Comparison of ENCODE assay signal across 11 mouse cellular contexts in genomic region chr7:142475641-142476040, GRCm38 (mm10). TPM values are rescaled to one million over a fixed set of nuclear protein-coding genes. Genes with fewer than 3 reads are reported as not detected.
DNase-seq lines count a peak whose midpoint lies in the region; ATAC-seq and TF ChIP-seq lines count a peak whose summit lies in the region.
"Had no signal": no experiment of that assay in that cellular context is flagged by ENCODE, and none has a peak within 500 bp of the region (broad histone marks: within the 10 kb centered on the region; RNA-seq: fewer than 3 reads in every experiment).

No protein-coding gene starts in this region.

- peak; percentile 45; the same call in 1 of the 2 replicates for TF ChIP-seq POLR2A in heart, adult 2 months (IDR thresholded peaks at IDR 0.05; ENCODE audit: insufficient read depth, low read depth, low read length)

- no peaks in the 10 kb centered on the region for H3K36me3 ChIP-seq in heart, adult 2 months (ENCODE audit: control insufficient read depth, insufficient read depth, low read length)
- no peaks in the 10 kb centered on the region for H3K36me3 ChIP-seq in lung, postnatal 0 days (ENCODE audit: insufficient read depth, low read length)
- no peaks in the 10 kb centered on the region for H3K36me3 ChIP-seq in heart, postnatal 0 days (replicated peaks; ENCODE audit: control insufficient read depth, insufficient read depth, low read length)
- no peaks in the 10 kb centered on the region for H3K36me3 ChIP-seq in stomach, embryonic 15.5 days

- intact Hi-C loops in heart, adult 2 months (cut with DNase I): loop anchor here (5.0 kb wide), 1 partner anchor 33 kb away; the partner anchor contains the start of gene Tnni2

- H3K27ac ChIP-seq in heart, adult 2 months: peak overlapping the region; percentile 80
- peak overlapping the region; percentile 63 for H3K27ac ChIP-seq in lung, postnatal 0 days (ENCODE audit: low read length)
- H3K27ac ChIP-seq in heart, postnatal 0 days (ENCODE audit: low read depth): peak overlapping the region; percentile 71
- peak overlapping the region; percentile 97 for H3K27ac ChIP-seq in stomach, embryonic 15.5 days

- no peaks in the 10 kb centered on the region for H3K27me3 ChIP-seq in heart, adult 2 months (ENCODE audit: control insufficient read depth, insufficient read depth, low read length)
- no peaks in the 10 kb centered on the region for H3K27me3 ChIP-seq in lung, postnatal 0 days (replicated peaks; ENCODE audit: insufficient read depth, low read length)
- no peaks in the 10 kb centered on the region for H3K27me3 ChIP-seq in heart, postnatal 0 days (ENCODE audit: control insufficient read depth, insufficient read depth, low read length)
- H3K27me3 ChIP-seq in stomach, embryonic 15.5 days (replicated peaks): no peaks in the 10 kb centered on the region

- no peaks in the 10 kb centered on the region for H3K79me2 ChIP-seq in heart, adult 2 months (replicated peaks; ENCODE audit: control insufficient read depth, insufficient read depth, low read length)

- H3K9me3 ChIP-seq in lung, postnatal 0 days (ENCODE audit: low read length): no peaks in the 10 kb centered on the region
- H3K9me3 ChIP-seq in heart, postnatal 0 days (replicated peaks; ENCODE audit: control insufficient read depth, low read length): no peaks in the 10 kb centered on the region
- H3K9me3 ChIP-seq in stomach, embryonic 15.5 days: no peaks in the 10 kb centered on the region

- 31% methylated on average over 7 of the region's 7 CpGs for WGBS in heart, adult 2 months
- 45% methylated on average over 7 of the region's 7 CpGs for WGBS in lung, postnatal 0 days
- 25% methylated on average over 7 of the region's 7 CpGs for WGBS in heart, postnatal 0 days
- WGBS in stomach, embryonic 15.5 days: 52% methylated on average over 7 of the region's 7 CpGs

- peak overlapping the region; percentile 51 for H3K9ac ChIP-seq in heart, adult 2 months (ENCODE audit: low read depth, low read length)
- H3K9ac ChIP-seq in lung, postnatal 0 days (replicated peaks; ENCODE audit: low read depth): peak overlapping the region; percentile 46
- H3K9ac ChIP-seq in heart, postnatal 0 days (replicated peaks; ENCODE audit: low read depth, low read length): peak overlapping the region; percentile 50
- H3K9ac ChIP-seq in stomach, embryonic 15.5 days: 0 out of 2 replicates have a peak overlapping the region, but pooled peaks have one; percentile 50

- no peak for TF ChIP-seq CTCF in heart, adult 2 months (IDR thresholded peaks at IDR 0.05)
- no peak for TF ChIP-seq CTCF in lung, postnatal 0 days (IDR thresholded peaks at IDR 0.05)
- TF ChIP-seq CTCF in heart, postnatal 0 days (IDR thresholded peaks at IDR 0.05; ENCODE audit: low read depth): no peak

- peak overlapping the region; percentile 43 for H3K4me2 ChIP-seq in lung, postnatal 0 days (replicated peaks; ENCODE audit: low read depth, low read length)
- peak overlapping the region; percentile 45 for H3K4me2 ChIP-seq in heart, postnatal 0 days (ENCODE audit: low read depth, low read length)
- H3K4me2 ChIP-seq in stomach, embryonic 15.5 days: peak overlapping the region; percentile 59

- TF ChIP-seq EP300 in heart, adult 2 months (IDR thresholded peaks at IDR 0.05; ENCODE audit: insufficient read depth, low read depth, low read length): no peak
- TF ChIP-seq EP300 in lung, postnatal 0 days (IDR thresholded peaks at IDR 0.05): no peak
- no peak for TF ChIP-seq EP300 in heart, postnatal 0 days (IDR thresholded peaks at IDR 0.05; ENCODE audit: low read depth)

- H3K4me1 ChIP-seq in heart, adult 2 months (ENCODE audit: control insufficient read depth, insufficient read depth, low read length): peaks cover 17% of the 10 kb centered on the region
- 0 out of 2 replicates have a peak, but pooled peaks cover 2% of the 10 kb centered on the region for H3K4me1 ChIP-seq in lung, postnatal 0 days (ENCODE audit: insufficient read depth, low read depth, low read length)
- peaks cover 35% of the 10 kb centered on the region for H3K4me1 ChIP-seq in heart, postnatal 0 days (ENCODE audit: control insufficient read depth, insufficient read depth)
- H3K4me1 ChIP-seq in stomach, embryonic 15.5 days: peaks cover 43% of the 10 kb centered on the region

- H3K4me3 ChIP-seq in heart, adult 2 months: peak overlapping the region; percentile 41
- H3K4me3 ChIP-seq in lung, postnatal 0 days (ENCODE audit: low read depth, low read length): peak overlapping the region; percentile 22
- H3K4me3 ChIP-seq in heart, postnatal 0 days (ENCODE audit: low read depth, low read length): peak overlapping the region; percentile 20
- peak overlapping the region; percentile 38 for H3K4me3 ChIP-seq in stomach, embryonic 15.5 days (replicated peaks)

- no peak for ATAC-seq in lung, postnatal 0 days
- ATAC-seq in heart, postnatal 0 days (ENCODE audit: insufficient read depth, low read depth): no peak
- ATAC-seq in stomach, embryonic 15.5 days (ENCODE audit: insufficient read depth, low FRiP score, low read depth): no peak

- peak; percentile 33 to 34 for DNase-seq in heart, adult 2 months
- no peak for DNase-seq in heart, adult 9 months (ENCODE audit: low spot score in 2 of 2)
- no peak for DNase-seq in lung, postnatal 0 days (ENCODE audit: low spot score)
- DNase-seq in lung, adult 18-20 months: no peak
- no peak for DNase-seq in heart, postnatal 0 days (ENCODE audit: low spot score)
- no peak for DNase-seq in layer of hippocampus, postnatal 10 days (ENCODE audit: low spot score in 2 of 2)
- no peak for DNase-seq in embryo, embryonic 10.5 days (ENCODE audit: low spot score)
- DNase-seq: adrenal gland, postnatal 14 days; cerebellum, adult 18-20 months; layer of hippocampus, adult 9-11 months had no signal

RNA-seq across cellular contexts. Expression of gene Lsp1, which starts 15.0 kb away (rescaled TPM):
- total RNA-seq in heart, adult 2 months (2021): 10 to 100 TPM; 28.4 to 35.0 TPM
- polyA plus RNA-seq in heart, adult 2 months (2012; rRNA removed): 96.6 and 107 TPM in 2 replicates
- 90.8 and 92.3 TPM in 2 replicates for polyA plus RNA-seq in lung, postnatal 0 days (2015; fragmentation: Nextera tagmentation; extraction: Ambion mirVana)
- total RNA-seq in heart, postnatal 0 days (2014; rRNA removed; ENCODE audit: low replicate concordance): 20.8 and 84.4 TPM in 2 replicates
- polyA plus RNA-seq in heart, postnatal 0 days (2015; fragmentation: Nextera tagmentation; extraction: Ambion mirVana): 47.7 and 53.1 TPM in 2 replicates
- polyA plus RNA-seq in stomach, embryonic 15.5 days (2015; fragmentation: Nextera tagmentation; extraction: Ambion mirVana): 196 and 211 TPM in 2 replicates
- 1 to 10 TPM; 3.6 to 5.0 TPM for total RNA-seq in layer of hippocampus, postnatal 10 days (2021)

RNA-seq across cellular contexts. Expression of gene Tnnt3, which starts 23.0 kb away (rescaled TPM):
- 1 to 10 TPM; 1.1 to 1.3 TPM for total RNA-seq in heart, adult 2 months (2021)
- 1.8 TPM in 1 of 2 replicates, not detected in the other for polyA plus RNA-seq in heart, adult 2 months (2012; rRNA removed)
- polyA plus RNA-seq in lung, postnatal 0 days (2015; fragmentation: Nextera tagmentation; extraction: Ambion mirVana): 1.5 and 2.2 TPM in 2 replicates
- total RNA-seq in heart, postnatal 0 days (2014; rRNA removed; ENCODE audit: low replicate concordance): 0.73 and 11.0 TPM in 2 replicates
- 2.5 and 3.2 TPM in 2 replicates for polyA plus RNA-seq in heart, postnatal 0 days (2015; fragmentation: Nextera tagmentation; extraction: Ambion mirVana)
- 4.6 and 11.8 TPM in 2 replicates for polyA plus RNA-seq in stomach, embryonic 15.5 days (2015; fragmentation: Nextera tagmentation; extraction: Ambion mirVana)
- under 1 TPM; 0.82 to 0.96 TPM for total RNA-seq in layer of hippocampus, postnatal 10 days (2021)

RNA-seq across cellular contexts. Expression of gene Tnni2, which starts 34.0 kb away (rescaled TPM):
- 1 to 10 TPM; 2.7 to 3.0 TPM for total RNA-seq in heart, adult 2 months (2021)
- 5.9 and 7.5 TPM in 2 replicates for polyA plus RNA-seq in heart, adult 2 months (2012; rRNA removed)
- polyA plus RNA-seq in lung, postnatal 0 days (2015; fragmentation: Nextera tagmentation; extraction: Ambion mirVana): 1.9 and 2.1 TPM in 2 replicates
- total RNA-seq in heart, postnatal 0 days (2014; rRNA removed; ENCODE audit: low replicate concordance): not detected in 2 replicates
- 8.9 and 9.9 TPM in 2 replicates for polyA plus RNA-seq in heart, postnatal 0 days (2015; fragmentation: Nextera tagmentation; extraction: Ambion mirVana)
- polyA plus RNA-seq in stomach, embryonic 15.5 days (2015; fragmentation: Nextera tagmentation; extraction: Ambion mirVana): 10.4 and 13.3 TPM in 2 replicates
- total RNA-seq in layer of hippocampus, postnatal 10 days (2021): not detected

RNA-seq across cellular contexts. Expression of gene Syt8, which starts 41.0 kb away (rescaled TPM):
- not detected for total RNA-seq in heart, adult 2 months (2021)
- not detected in 2 replicates for polyA plus RNA-seq in heart, adult 2 months (2012; rRNA removed)
- 0.47 and 1.1 TPM in 2 replicates for polyA plus RNA-seq in lung, postnatal 0 days (2015; fragmentation: Nextera tagmentation; extraction: Ambion mirVana)
- 18.0 TPM in 1 of 2 replicates, not detected in the other for total RNA-seq in heart, postnatal 0 days (2014; rRNA removed; ENCODE audit: low replicate concordance)
- 0.10 TPM in 1 of 2 replicates, not detected in the other for polyA plus RNA-seq in heart, postnatal 0 days (2015; fragmentation: Nextera tagmentation; extraction: Ambion mirVana)
- 13.2 and 19.6 TPM in 2 replicates for polyA plus RNA-seq in stomach, embryonic 15.5 days (2015; fragmentation: Nextera tagmentation; extraction: Ambion mirVana)
- total RNA-seq in layer of hippocampus, postnatal 10 days (2021): not detected
- total RNA-seq: adrenal gland, postnatal 14 days had no signal

RNA-seq across cellular contexts. Expression of gene Mrpl23, which starts 56.8 kb away (rescaled TPM):
- 1 to 10 TPM in 1 of 2 experiments, under 1 TPM in 1; 0.89 to 2.1 TPM for total RNA-seq in heart, adult 2 months (2021)
- 12.8 and 18.0 TPM in 2 replicates for polyA plus RNA-seq in heart, adult 2 months (2012; rRNA removed)
- polyA plus RNA-seq in lung, postnatal 0 days (2015; fragmentation: Nextera tagmentation; extraction: Ambion mirVana): 15.2 and 15.7 TPM in 2 replicates
- 87.2 and 90.9 TPM in 2 replicates for total RNA-seq in heart, postnatal 0 days (2014; rRNA removed; ENCODE audit: low replicate concordance)
- 14.9 TPM in 2 replicates for polyA plus RNA-seq in heart, postnatal 0 days (2015; fragmentation: Nextera tagmentation; extraction: Ambion mirVana)
- 21.9 and 26.2 TPM in 2 replicates for polyA plus RNA-seq in stomach, embryonic 15.5 days (2015; fragmentation: Nextera tagmentation; extraction: Ambion mirVana)
- 10 to 100 TPM in 1 of 2 experiments, 1 to 10 TPM in 1; 8.4 to 12.9 TPM for total RNA-seq in layer of hippocampus, postnatal 10 days (2021)

Comparison
In these comparisons a context has a peak if more than half of its experiments do, and no peak if none do; other contexts are left out.
1. DNase-seq: peak in heart, adult 2 months (2 of 2); none in heart, adult 9 months (0 of 2), lung, postnatal 0 days (single experiment), lung, adult 18-20 months (0 of 2), heart, postnatal 0 days (single experiment), layer of hippocampus, postnatal 10 days (0 of 2) and embryo, embryonic 10.5 days (single experiment).
2. Peak in every context shown above with its lines, with median percentiles within 50 percentile points of each other: H3K27ac ChIP-seq, H3K4me3 ChIP-seq, H3K9ac ChIP-seq and H3K4me2 ChIP-seq.